Mouse (Mus musculus) olfactory bulb, adult 2 months (tissue): ENCODE measurements around the gene Lmbr1. TPM values are rescaled to one million over a fixed set of nuclear protein-coding genes. Genes with fewer than 3 reads are reported as not detected.

Source experiments
- H3K27ac ChIP-seq: fragments of 200-500 bp; 2 replicates; pipeline ENCODE4 v1.5.1; 2012; ENCODE audit warnings: low read depth, low read length; ENCODE audit not compliant: insufficient read depth
- H3K4me1 ChIP-seq: fragments of 200-500 bp; 2 replicates; pipeline ENCODE4 v1.6.1; 2012; ENCODE audit warnings: low read length; ENCODE audit not compliant: control insufficient read depth, insufficient read depth
- H3K4me3 ChIP-seq: fragments of 200-500 bp; 2 replicates; pipeline ENCODE4 v1.5.1; 2012; ENCODE audit warnings: mild to moderate bottlenecking, low read depth, low read length, moderate library complexity; ENCODE audit not compliant: insufficient read depth
- CTCF ChIP-seq: fragments of 200-500 bp; IDR thresholded peaks from 2 replicates; pipeline ENCODE4 v1.5.1; 2012; ENCODE audit warnings: low read depth, mild to moderate bottlenecking, low read length, moderate library complexity; ENCODE audit not compliant: insufficient read depth
- POLR2A ChIP-seq: fragments of 200-500 bp; IDR thresholded peaks from 2 replicates; pipeline ENCODE4 v1.6.1; 2012; ENCODE audit warnings: mild to moderate bottlenecking, low read depth, low read length, moderate library complexity; ENCODE audit not compliant: insufficient read depth
- WGBS: fragments of 180-500 bp; shearing (Covaris S2); methylation state at CpG from one replicate; pipeline ENCODE4 v1.1.7; 2018; 5-methylcytosine and 5-hydroxymethylcytosine counted together
- polyA plus RNA-seq: library from polyadenylated mRNA; stranded (reverse); fragments of >200 nt; gene quantifications from 2 replicates; pipeline ENCODE4 v1.2.4, GENCODE M21; 2012; ENCODE audit warnings: low replicate concordance; ENCODE audit not compliant: missing spikeins, insufficient read depth, insufficient read length

Gene Lmbr1
- polyA plus RNA-seq, 1 experiment: not detected

GRCm38 (mm10) chr5:29281081-29281480 is 97.1 kb downstream of the Lmbr1 start:
- TF ChIP-seq POLR2A: no peak
- no peak for TF ChIP-seq CTCF
- Histone ChIP-seq H3K27ac (no peak overlapping the region), H3K4me1 (no peaks in the 10 kb centered on the region), H3K4me3 (no peak overlapping the region)
- 83% methylated on average over 3 of the region's 3 CpGs for WGBS

GRCm38 (mm10) chr5:29274746-29275145 is 103.4 kb downstream of the Lmbr1 start:
- Histone ChIP-seq H3K4me1 (no peaks in the 10 kb centered on the region), H3K27ac (no peak overlapping the region), H3K4me3 (no peak overlapping the region)
- TF ChIP-seq CTCF (no peak), POLR2A (no peak)

DNA sequence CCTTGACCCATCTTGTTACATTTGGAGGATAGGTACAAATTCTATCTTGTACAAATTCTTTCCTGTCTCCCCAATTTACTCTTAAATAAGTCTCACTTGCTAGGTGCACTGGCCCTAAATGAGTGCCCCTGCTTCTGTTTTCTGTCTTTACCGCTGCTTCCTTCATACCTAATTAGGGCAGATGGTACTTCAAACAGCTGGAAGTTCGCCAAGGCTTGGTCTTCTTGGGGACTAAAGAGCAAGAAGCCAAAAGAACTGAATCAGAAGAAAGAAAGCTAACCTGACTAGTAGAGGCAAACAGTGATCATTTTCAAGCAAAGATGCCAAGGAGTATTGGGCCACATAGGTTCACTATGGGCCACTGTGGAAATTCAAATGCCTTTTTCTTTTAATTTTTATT is 104.8 kb downstream of the Lmbr1 start:
- TF ChIP-seq CTCF (no peak), POLR2A (no peak)
- WGBS: 72% methylated on average over 2 of the region's 2 CpGs
- H3K4me3 ChIP-seq: no peak overlapping the region
- H3K27ac ChIP-seq: no peak overlapping the region
- no peaks in the 10 kb centered on the region for H3K4me1 ChIP-seq

DNA sequence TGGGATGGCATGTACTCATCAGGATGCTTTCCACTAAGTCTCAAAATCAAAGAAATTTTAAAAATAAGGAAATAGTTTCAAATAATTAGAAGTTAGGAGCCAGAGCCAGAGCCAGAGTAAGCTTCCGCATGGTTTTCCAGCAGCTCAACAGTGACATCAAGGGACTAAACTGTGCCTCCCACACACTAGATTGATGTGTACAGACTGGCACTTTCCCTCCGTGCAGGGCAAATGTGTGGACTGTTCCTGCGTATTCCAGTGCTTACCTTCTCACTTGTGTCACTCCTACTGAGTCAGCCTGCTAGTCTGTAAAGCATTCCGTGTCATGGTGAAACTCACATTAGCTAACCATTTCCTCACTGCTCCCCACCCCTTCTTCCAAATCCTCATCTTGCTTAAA is 107.3 kb downstream of the Lmbr1 start:
- Histone ChIP-seq H3K4me1 (no peaks in the 10 kb centered on the region), H3K27ac (no peak overlapping the region), H3K4me3 (no peak overlapping the region)
- TF ChIP-seq CTCF (no peak), POLR2A (no peak)
- WGBS: 45% methylated on average over 4 of the region's 4 CpGs

DNA sequence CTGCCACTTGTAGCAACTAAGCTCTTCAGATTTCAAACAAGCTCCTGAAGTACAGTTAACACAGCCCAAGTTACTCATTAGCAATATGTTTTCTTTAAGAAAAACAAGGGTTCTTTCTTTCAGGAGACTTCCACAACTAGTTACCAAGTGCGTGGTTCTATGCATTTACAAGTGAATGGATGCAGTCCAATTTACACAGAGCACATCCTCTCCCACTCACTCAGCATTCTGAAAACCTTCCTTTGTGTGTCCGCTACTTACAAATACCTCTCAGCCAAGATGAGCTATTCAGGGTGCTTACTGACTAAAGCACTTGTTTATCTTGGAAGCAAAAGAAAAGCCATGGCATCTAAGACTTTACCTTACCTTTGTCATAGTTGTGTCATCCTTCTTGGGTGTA is 124.3 kb downstream of the Lmbr1 start:
- WGBS: 40% methylated on average over 2 of the region's 2 CpGs
- Histone ChIP-seq H3K4me3 (no peak overlapping the region), H3K4me1 (no peaks in the 10 kb centered on the region), H3K27ac (no peak overlapping the region)
- TF ChIP-seq CTCF: no peak
- TF ChIP-seq POLR2A: no peak

GRCm38 (mm10) chr5:29251496-29251873 is 126.7 kb downstream of the Lmbr1 start:
- no peak for TF ChIP-seq CTCF
- no peak for TF ChIP-seq POLR2A
- 49% methylated on average over 1 of the region's 1 CpGs for WGBS
- no peak overlapping the region for H3K4me3 ChIP-seq
- no peak overlapping the region for H3K27ac ChIP-seq
- no peaks in the 10 kb centered on the region for H3K4me1 ChIP-seq

DNA sequence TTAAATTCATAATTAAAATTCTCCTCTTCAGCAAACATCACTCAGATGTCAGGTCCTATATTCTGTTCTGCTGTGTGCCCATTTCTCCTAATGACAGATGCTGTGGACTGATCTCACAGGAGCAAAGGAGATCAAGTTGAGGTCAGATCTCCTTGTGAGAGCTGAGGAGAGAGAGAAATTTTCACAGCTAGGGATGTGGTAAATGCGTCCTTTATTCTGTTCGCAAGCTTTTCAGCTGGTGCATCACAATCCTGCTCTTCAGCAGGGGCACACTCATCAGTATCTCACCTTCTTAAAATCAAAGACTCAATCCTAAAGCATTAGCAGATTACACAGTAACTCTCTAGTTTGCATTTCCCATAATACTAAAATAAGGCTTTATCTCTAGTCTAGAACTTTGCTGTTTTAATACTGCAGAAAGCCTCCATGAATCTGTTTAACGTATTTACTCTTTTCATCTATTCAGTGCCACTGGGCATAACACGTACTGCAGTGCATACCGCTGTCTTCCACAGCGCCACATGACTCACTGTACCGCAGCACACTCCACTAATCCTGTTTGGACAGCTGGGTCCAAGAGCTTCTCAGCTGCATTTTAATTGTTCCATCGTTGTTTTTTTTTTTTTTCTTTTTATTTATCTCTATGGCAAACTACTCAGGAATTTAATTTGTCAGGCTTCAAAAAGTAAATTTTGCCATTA is 127.2 kb downstream of the Lmbr1 start:
- TF ChIP-seq CTCF: no peak
- no peak for TF ChIP-seq POLR2A
- Histone ChIP-seq H3K4me3 (no peak overlapping the region), H3K27ac (no peak overlapping the region), H3K4me1 (no peaks in the 10 kb centered on the region)
- 35% methylated on average over 8 of the region's 8 CpGs for WGBS

DNA sequence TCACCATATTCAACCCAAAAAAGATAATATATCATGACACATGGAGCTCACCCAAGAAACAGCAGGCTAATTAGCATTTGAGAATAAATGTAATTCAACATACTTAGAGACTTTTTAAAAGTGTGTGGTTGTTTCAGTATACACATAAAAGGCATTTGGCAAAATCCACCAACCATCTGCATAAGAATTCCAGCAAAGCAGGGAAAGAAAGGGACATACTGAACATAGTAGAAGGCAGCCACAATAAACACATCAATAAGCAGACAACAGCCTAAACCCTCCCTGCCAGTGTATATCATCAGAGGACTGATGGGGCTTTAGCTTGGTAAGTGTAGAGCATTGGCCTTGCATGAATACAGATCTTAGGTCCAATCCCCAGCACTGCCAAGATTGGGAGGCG is 133.4 kb downstream of the Lmbr1 start:
- H3K27ac ChIP-seq: no peak overlapping the region
- 57% methylated on average over 1 of the region's 1 CpGs for WGBS
- H3K4me1 ChIP-seq: no peaks in the 10 kb centered on the region
- H3K4me3 ChIP-seq: no peak overlapping the region
- no peak for TF ChIP-seq CTCF
- TF ChIP-seq POLR2A: no peak

DNA sequence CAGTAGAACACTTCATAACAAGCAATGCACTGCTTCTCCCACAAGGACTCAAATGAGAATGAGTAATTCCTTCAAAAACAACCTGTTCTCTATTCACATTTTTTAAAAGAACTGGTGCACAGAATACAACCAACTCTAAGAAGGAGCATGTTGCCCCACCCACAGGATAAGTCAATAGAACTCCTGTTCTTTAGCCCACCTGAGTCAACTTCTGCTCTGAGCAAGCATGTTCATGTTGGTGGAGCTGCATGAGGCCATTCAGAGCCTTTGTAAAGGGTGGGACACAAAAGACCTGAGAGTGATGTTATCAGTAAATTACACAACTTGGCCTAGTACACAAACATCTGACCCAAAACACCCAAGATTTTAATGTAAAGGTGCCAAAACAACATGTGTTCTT is 139.8 kb downstream of the Lmbr1 start:
- no peak for TF ChIP-seq POLR2A
- TF ChIP-seq CTCF: no peak
- H3K4me3 ChIP-seq: no peak overlapping the region

DNA sequence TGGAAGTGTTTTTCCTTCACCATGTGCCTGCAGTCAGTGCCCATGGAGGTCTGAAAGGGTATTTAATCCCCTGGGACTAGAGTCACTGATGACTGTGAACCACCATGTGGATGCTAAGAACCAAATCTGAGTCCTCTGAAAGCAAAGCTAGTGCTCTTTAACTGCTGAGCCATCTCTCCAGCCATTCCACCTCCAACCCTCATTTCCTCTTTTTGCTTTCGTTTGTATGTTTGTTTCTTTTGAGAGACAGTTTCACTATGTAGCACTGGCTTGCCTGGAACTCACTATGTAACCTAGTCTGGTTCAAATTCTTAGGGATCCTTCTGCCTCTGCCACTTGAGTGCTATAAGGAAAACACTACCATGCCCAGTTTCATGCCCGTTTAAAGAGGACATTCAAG is 147.7 kb downstream of the Lmbr1 start:
- Histone ChIP-seq H3K27ac (no peak overlapping the region), H3K4me3 (no peak overlapping the region), H3K4me1 (no peaks in the 10 kb centered on the region)
- 77% methylated on average over 2 of the region's 2 CpGs for WGBS
- TF ChIP-seq CTCF: no peak
- no peak for TF ChIP-seq POLR2A

More for the DNA sequence above, 139.8 kb downstream of the Lmbr1 start:
- H3K27ac ChIP-seq: no peak overlapping the region
- H3K4me1 ChIP-seq: no peaks in the 10 kb centered on the region
